Mouse (Mus musculus): Measurements from ENCODE around the gene Cul4a.

GRCm38 (mm10) chr8:13149866-13150265 lies 44.4 kb downstream of the Cul4a start:
- no peak for TF ChIP-seq POLR2A (IDR thresholded peaks at IDR 0.05; ENCODE audit: low read depth, low read length)
- TF ChIP-seq CTCF (conservative IDR thresholded peaks at IDR 0.05; ENCODE audit: insufficient read depth, insufficient read length, low read depth, low read length): no peak
